Mouse (Mus musculus) CH12.LX (cell line): ENCODE data around the gene Foxp1. TPM values are rescaled to one million over a fixed set of nuclear protein-coding genes. Genes with fewer than 3 reads are reported as not detected.
A peak's percentile ranks its signal among the peaks of the same experiment; 100 is the strongest.

Experiments used
- DNase-seq: peaks from one replicate; pipeline ENCODE4 v3.0.0-alpha.2; 2013; ENCODE audit errors: extremely low read depth
- H3K27ac ChIP-seq: 2 replicates; pipeline ENCODE4 v1.5.1; 2012; ENCODE audit warnings: low read depth, mild to moderate bottlenecking, control low read depth, moderate library complexity; ENCODE audit not compliant: insufficient read depth
- H3K27me3 ChIP-seq: replicated peaks from 2 replicates; pipeline ENCODE3; 2012; ENCODE audit warnings: inconsistent platforms
- H3K36me3 ChIP-seq, 2 experiments: replicated peaks in 1 of 2; 2 replicates each; pipeline versions ENCODE3 to v1.6.1; 2012; ENCODE audit warnings: inconsistent platforms in 1 of 2, low read length in 1 of 2, mild to moderate bottlenecking in 1 of 2, mixed read lengths in 1 of 2, moderate library complexity in 1 of 2; ENCODE audit not compliant: control insufficient read depth in 1 of 2, insufficient read depth in 1 of 2
- H3K4me1 ChIP-seq, 2 experiments: 2 replicates each; pipeline ENCODE4 v1.6.1; 2012; ENCODE audit warnings: inconsistent platforms in 1 of 2, moderate library complexity in 1 of 2; ENCODE audit not compliant: insufficient read depth in 2 of 2, control insufficient read depth in 1 of 2
- H3K4me2 ChIP-seq: 2 replicates; pipeline ENCODE4 v1.6.1; 2012; ENCODE audit warnings: low read depth, mild to moderate bottlenecking, control low read depth; ENCODE audit not compliant: poor library complexity, insufficient read depth, severe bottlenecking
- H3K4me3 ChIP-seq, 3 experiments: fragments of 150-350 bp in 1 of 3; sonication (generic) in 1 of 3; replicated peaks in 1 of 3; 2 replicates each; pipeline versions ENCODE3 to v1.5.1; 2011 to 2012; ENCODE audit warnings: low read depth in 2 of 3, low read length in 2 of 3, mild to moderate bottlenecking in 2 of 3, moderate library complexity in 2 of 3, control low read depth in 1 of 3, improper control_type of control experiment in 1 of 3, inconsistent platforms in 1 of 3, mixed read lengths in 1 of 3; ENCODE audit not compliant: poor library complexity in 1 of 3
- H3K79me2 ChIP-seq: replicated peaks from 2 replicates; pipeline ENCODE4 v1.6.1; 2012; ENCODE audit warnings: mild to moderate bottlenecking, moderate library complexity; ENCODE audit not compliant: control insufficient read depth, poor library complexity, insufficient read depth, severe bottlenecking; ENCODE audit errors: extremely low read depth
- H3K9ac ChIP-seq: 2 replicates; pipeline ENCODE4 v1.6.1; 2012; ENCODE audit warnings: low read depth, mild to moderate bottlenecking, control low read depth, moderate library complexity; ENCODE audit not compliant: insufficient read depth
- H3K9me3 ChIP-seq: replicated peaks from 2 replicates; pipeline ENCODE3; 2012; ENCODE audit warnings: low read length, inconsistent platforms, mixed read lengths
- CHD1 ChIP-seq: IDR thresholded peaks from 2 replicates; pipeline ENCODE4 v1.6.1; 2012; ENCODE audit warnings: low read depth, low read length, improper control_type of control experiment, inconsistent platforms
- E2F4 ChIP-seq: IDR thresholded peaks from 2 replicates; pipeline ENCODE4 v1.6.1; 2011; ENCODE audit warnings: low read depth, low read length, improper control_type of control experiment; ENCODE audit not compliant: insufficient replicate concordance
- EP300 ChIP-seq: IDR thresholded peaks from 2 replicates; pipeline ENCODE4 v1.6.1; 2011; ENCODE audit warnings: low read length, improper control_type of control experiment
- HCFC1 ChIP-seq: IDR thresholded peaks from 2 replicates; pipeline ENCODE4 v1.6.1; 2012; ENCODE audit warnings: low read depth, mild to moderate bottlenecking, inconsistent platforms, low read length, improper control_type of control experiment
- IRF4 ChIP-seq: IDR thresholded peaks from 2 replicates; pipeline ENCODE4 v1.6.1; 2014; ENCODE audit warnings: low read depth, mild to moderate bottlenecking, inconsistent platforms, low read length, improper control_type of control experiment
- MAX ChIP-seq: IDR thresholded peaks from 2 replicates; pipeline ENCODE4 v1.6.1; 2011; ENCODE audit warnings: low read length, improper control_type of control experiment
- SIN3A ChIP-seq: IDR thresholded peaks from 2 replicates; pipeline ENCODE4 v1.6.1; 2012; ENCODE audit warnings: low read length, improper control_type of control experiment, inconsistent platforms
- UBTF ChIP-seq: IDR thresholded peaks from 2 replicates; pipeline ENCODE4 v1.6.1; 2012; ENCODE audit warnings: low read depth, mild to moderate bottlenecking, inconsistent platforms, low read length, improper control_type of control experiment, moderate library complexity
- USF2 ChIP-seq: conservative IDR thresholded peaks from 2 replicates; pipeline ENCODE4 v1.6.1; 2011; ENCODE audit warnings: low read depth, low read length, improper control_type of control experiment
- ZC3H11A ChIP-seq: IDR thresholded peaks from 2 replicates; pipeline ENCODE4 v1.6.1; 2012; ENCODE audit warnings: low read depth, mild to moderate bottlenecking, inconsistent platforms, low read length, improper control_type of control experiment
- ZNF384 ChIP-seq: IDR thresholded peaks from 2 replicates; pipeline ENCODE4 v1.6.1; 2012; ENCODE audit warnings: low read depth, low read length, improper control_type of control experiment, inconsistent platforms
- dilution Hi-C: fragments of 300-500 bp; cut with MboI; formaldehyde crosslinking; loops from 2 replicates; pipeline ENCODE4 v1.14.3; 2020; ENCODE audit warnings: low sequenced_read_pairs; ENCODE audit not compliant: extremely low pct_unique_long_range_greater_than_20kb, extremely low pct_ligation_motif_present
- in situ Hi-C: fragments of 300-500 bp; cut with MboI; formaldehyde crosslinking; loops from 3 replicates; pipeline ENCODE4 v1.14.3; 2019; ENCODE audit warnings: low sequenced_read_pairs, low pct_ligation_motif_present, low pct_unique_long_range_greater_than_20kb, mixed read lengths
- polyA plus RNA-seq: library from polyadenylated mRNA; unstranded; fragments of >175 nt; gene quantifications from 2 replicates; pipeline ENCODE4 v1.2.1, GENCODE M21; 2012; ENCODE audit warnings: low read depth; ENCODE audit not compliant: insufficient read length
- total RNA-seq, 2 experiments: library from RNA; depleted of rRNA; stranded (reverse); fragments of 300-350 nt in 1 of 2; fragments of >200 nt in 1 of 2; gene quantifications; 2 replicates each; pipeline ENCODE4 v1.2.3; 2012 to 2014

Foxp1 gene
- total and polyA plus RNA-seq, 3 experiments = 66.5 to 105 (median 87.4) TPM

DNA sequence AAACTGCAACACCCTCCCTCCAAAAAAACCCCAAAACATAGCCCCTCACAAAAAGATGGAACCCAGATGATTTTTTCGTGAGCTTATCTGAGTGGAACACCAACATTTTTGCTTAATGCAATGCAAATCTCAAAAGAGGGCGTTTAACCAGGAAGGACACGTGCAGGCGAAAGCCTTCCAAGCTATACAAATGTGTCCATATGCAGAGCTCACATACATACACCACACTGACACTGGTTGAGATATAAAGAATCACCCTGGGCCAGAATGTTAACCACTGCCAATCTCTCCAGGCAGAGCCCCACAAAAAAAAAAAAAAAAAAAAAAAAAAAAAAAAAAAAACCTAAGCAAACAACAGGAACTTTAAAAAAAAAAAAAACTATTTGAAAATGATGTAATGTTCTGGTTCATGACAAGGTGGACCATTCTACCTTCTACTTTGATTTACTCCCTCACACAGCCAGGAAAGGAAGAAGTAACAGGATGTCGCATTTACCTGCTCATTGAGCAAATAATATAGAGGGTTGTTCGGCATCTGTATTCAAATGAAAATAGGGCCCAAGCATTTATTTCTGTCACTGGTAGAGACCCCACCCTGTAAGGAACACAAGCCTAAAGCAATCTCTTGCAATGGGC is 118.6 kb downstream of the Foxp1 start:
- no peaks in the 10 kb centered on the region for H3K27me3 ChIP-seq
- no peaks in the 10 kb centered on the region for H3K36me3 ChIP-seq
- H3K4me3 ChIP-seq = no peak overlapping the region
- H3K27ac ChIP-seq = no peak overlapping the region
- in situ Hi-C loops = no loop called here
- TF ChIP-seq HCFC1 = no peak
- peak; percentile 85 for TF ChIP-seq ZNF384
- dilution Hi-C loops = no loop called here
- no peaks in the 10 kb centered on the region for H3K79me2 ChIP-seq
- peaks cover 10 to 45% of the 10 kb centered on the region in 2 experiments for H3K4me1 ChIP-seq
- no peaks in the 10 kb centered on the region for H3K9me3 ChIP-seq
- DNase-seq = no peak
- H3K4me2 ChIP-seq = no peak overlapping the region
- H3K9ac ChIP-seq = no peak overlapping the region

DNA sequence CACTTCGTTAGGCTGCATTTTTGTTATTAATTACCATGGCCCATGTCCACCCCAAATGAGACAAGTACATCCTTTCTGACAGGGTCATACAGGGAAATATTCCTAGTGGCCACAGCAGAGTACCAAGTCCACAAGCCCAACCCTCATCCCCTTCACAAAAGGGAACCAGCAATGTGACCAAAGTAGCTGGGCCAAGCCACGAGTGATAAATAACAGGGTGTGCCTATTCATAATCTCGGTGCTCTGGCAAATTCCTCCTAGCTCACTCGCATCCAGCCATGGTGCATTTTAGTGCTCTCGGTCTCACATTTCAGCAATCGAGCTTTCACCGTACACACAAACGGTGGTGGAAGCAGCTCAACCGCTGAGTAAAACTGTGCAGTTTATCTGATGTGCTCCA is 119.6 kb downstream of the Foxp1 start:
- dilution Hi-C loops (no loop called here), in situ Hi-C loops (no loop called here)
- no peaks in the 10 kb centered on the region for H3K9me3 ChIP-seq
- no peaks in the 10 kb centered on the region for H3K27me3 ChIP-seq
- H3K9ac ChIP-seq = no peak overlapping the region
- H3K79me2 ChIP-seq = no peaks in the 10 kb centered on the region
- H3K27ac ChIP-seq = no peak overlapping the region
- H3K4me3 ChIP-seq = no peak overlapping the region
- H3K4me2 ChIP-seq = no peak overlapping the region
- DNase-seq = no peak
- peaks cover 10 to 45% of the 10 kb centered on the region in 2 experiments for H3K4me1 ChIP-seq
- TF ChIP-seq EP300 = no peak
- no peak for TF ChIP-seq USF2
- TF ChIP-seq ZC3H11A = no peak
- no peak for TF ChIP-seq E2F4
- no peaks in the 10 kb centered on the region for H3K36me3 ChIP-seq

DNA sequence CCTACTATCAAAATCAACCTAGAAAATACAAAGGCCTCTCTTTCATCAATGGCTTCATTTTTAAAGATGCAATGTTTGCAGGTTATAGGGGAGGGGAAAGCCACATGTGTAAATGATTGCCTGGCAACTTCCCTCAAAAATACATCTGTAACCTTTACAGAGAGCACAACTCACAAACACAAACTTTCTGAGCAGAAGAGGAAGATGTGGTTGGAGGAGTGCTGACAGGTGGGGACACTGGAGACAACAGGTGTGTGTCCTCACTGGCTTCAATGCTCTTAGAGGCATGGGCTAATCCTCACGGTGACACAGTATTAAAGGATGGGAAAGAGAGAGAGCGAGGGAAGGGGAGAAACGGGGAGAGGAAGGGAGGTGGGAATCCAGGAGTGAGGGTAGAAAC is 120.2 kb downstream of the Foxp1 start:
- TF ChIP-seq SIN3A = no peak
- TF ChIP-seq IRF4 = no peak
- no peak for TF ChIP-seq CHD1
- TF ChIP-seq ZNF384 = no peak
- TF ChIP-seq UBTF = no peak
- no peak for TF ChIP-seq EP300
- TF ChIP-seq MAX = no peak
- TF ChIP-seq, all 38 proteins: peak for 0
- Histone ChIP-seq H3K4me2 (no peak overlapping the region), H3K9me3 (no peaks in the 10 kb centered on the region), H3K79me2 (no peaks in the 10 kb centered on the region), H3K27me3 (no peaks in the 10 kb centered on the region), H3K4me3 (no peak overlapping the region), H3K27ac (no peak overlapping the region), H3K9ac (no peak overlapping the region), H3K4me1 (peaks cover 10 to 45% of the 10 kb centered on the region in 2 experiments), H3K36me3 (no peaks in the 10 kb centered on the region)
- dilution Hi-C loops = no loop called here
- DNase-seq = no peak
- in situ Hi-C loops = no loop called here
